Mouse (Mus musculus): ENCODE data around the gene Prr14. TPM values are rescaled to one million over a fixed set of nuclear protein-coding genes. Genes with fewer than 3 reads are reported as not detected.
"Not testable (repeated sequence)": the region's sequence is repeated elsewhere in the genome, so short reads cannot be mapped to it uniquely, and the experiment has no call there.

The Prr14 gene
- 36.1 and 37.5 TPM in 2 replicates for polyA plus RNA-seq (2014; fragmentation: Nextera tagmentation; extraction: Ambion mirVana)

- H3K9ac ChIP-seq; H3K4me3 ChIP-seq (replicated peaks; ENCODE audit: low read length); DNase-seq (ENCODE audit: low spot score); H3K4me2 ChIP-seq (replicated peaks); H3K9me3 ChIP-seq (ENCODE audit: control insufficient read depth, low read length); H3K27ac ChIP-seq; H3K27me3 ChIP-seq (ENCODE audit: control insufficient read depth, insufficient read depth, low read length); ATAC-seq (ENCODE audit: low FRiP score); H3K4me1 ChIP-seq (replicated peaks; ENCODE audit: control insufficient read depth, insufficient read depth, low read length): not testable (repeated sequence)
- 95% methylated on average over 8 of the region's 8 CpGs for WGBS
- peaks cover 49% of the 10 kb centered on the region for H3K36me3 ChIP-seq (replicated peaks; ENCODE audit: control insufficient read depth, insufficient read depth)
Observed at GRCm38 (mm10) chr7:127459311-127459710, at the start of gene Prr14. TSS of gene Prr14 (plus strand) at chr7:127459611.

- H3K27me3 ChIP-seq (ENCODE audit: control insufficient read depth, insufficient read depth, low read length): no peaks in the 10 kb centered on the region
- H3K4me1 ChIP-seq (replicated peaks; ENCODE audit: control insufficient read depth, insufficient read depth, low read length): no peaks in the 10 kb centered on the region; the same call in 1 of the 2 replicates
- H3K9me3 ChIP-seq (ENCODE audit: control insufficient read depth, low read length): no peaks in the 10 kb centered on the region
- no peak overlapping the region for H3K4me2 ChIP-seq (replicated peaks)
- no peak overlapping the region for H3K9ac ChIP-seq
- peaks cover 4% of the 10 kb centered on the region; the same call in 1 of the 2 replicates for H3K36me3 ChIP-seq (replicated peaks; ENCODE audit: control insufficient read depth, insufficient read depth)
- ATAC-seq (ENCODE audit: low FRiP score): no peak
- DNase-seq (ENCODE audit: low spot score): no peak
- H3K4me3 ChIP-seq (replicated peaks; ENCODE audit: low read length): no peak overlapping the region
- 78% methylated on average over 2 of the region's 2 CpGs for WGBS
- H3K27ac ChIP-seq: no peak overlapping the region
Observed at GRCm38 (mm10) chr7:127411418-127411817, 48.0 kb upstream of the Prr14 start.

GRCm38 (mm10) chr7:127421388-127422191 lies 37.8 kb upstream of the Prr14 start, which contains the start of gene Zfp688:
TSS of gene Zfp688 (minus strand) at chr7:127422068.
- peak within 1 kb of the TSS; percentile 90 for H3K27ac ChIP-seq
- peak; percentile 95 for ATAC-seq (ENCODE audit: low FRiP score)
- H3K4me1 ChIP-seq (replicated peaks; ENCODE audit: control insufficient read depth, insufficient read depth, low read length): peaks cover 13% of the 10 kb centered on the region
- peaks cover 8% of the 10 kb centered on the region for H3K36me3 ChIP-seq (replicated peaks; ENCODE audit: control insufficient read depth, insufficient read depth)
- peak within 1 kb of the TSS; percentile 99 for H3K4me2 ChIP-seq (replicated peaks)
- peak; percentile 93 for DNase-seq (ENCODE audit: low spot score)
- peak within 1 kb of the TSS; percentile 82 for H3K4me3 ChIP-seq (replicated peaks; ENCODE audit: low read length)
- peak within 1 kb of the TSS; percentile 90 for H3K9ac ChIP-seq
- no peaks in the 10 kb centered on the region for H3K27me3 ChIP-seq (ENCODE audit: control insufficient read depth, insufficient read depth, low read length)
- H3K9me3 ChIP-seq (ENCODE audit: control insufficient read depth, low read length): no peaks in the 10 kb centered on the region
- WGBS: under 1% methylated on average over 48 of the region's 48 CpGs

- H3K4me2 ChIP-seq (replicated peaks): peak overlapping the region; percentile 99
- ATAC-seq (ENCODE audit: low FRiP score) (peak; percentile 61; the same call in 1 of the 2 replicates), DNase-seq (ENCODE audit: low spot score) (peak; percentile 61)
- peak overlapping the region; percentile 90 for H3K9ac ChIP-seq
- no peaks in the 10 kb centered on the region for H3K9me3 ChIP-seq (ENCODE audit: control insufficient read depth, low read length)
- peak overlapping the region; percentile 90 for H3K27ac ChIP-seq
- H3K27me3 ChIP-seq (ENCODE audit: control insufficient read depth, insufficient read depth, low read length): no peaks in the 10 kb centered on the region
- WGBS: under 1% methylated on average over 15 of the region's 15 CpGs
- H3K4me1 ChIP-seq (replicated peaks; ENCODE audit: control insufficient read depth, insufficient read depth, low read length): peaks cover 13% of the 10 kb centered on the region
- peaks cover 8% of the 10 kb centered on the region for H3K36me3 ChIP-seq (replicated peaks; ENCODE audit: control insufficient read depth, insufficient read depth)
- H3K4me3 ChIP-seq (replicated peaks; ENCODE audit: low read length): peak overlapping the region; percentile 82
Observed at GRCm38 (mm10) chr7:127422247-127422646, 37.2 kb upstream of the Prr14 start.

GRCm38 (mm10) chr7:127425291-127425690 lies 34.1 kb upstream of the Prr14 start:
- no peaks in the 10 kb centered on the region for H3K27me3 ChIP-seq (ENCODE audit: control insufficient read depth, insufficient read depth, low read length)
- WGBS: 89% methylated on average over 3 of the region's 3 CpGs
- ATAC-seq (ENCODE audit: low FRiP score): no peak
- H3K4me2 ChIP-seq (replicated peaks): no peak overlapping the region
- no peak for DNase-seq (ENCODE audit: low spot score)
- no peaks in the 10 kb centered on the region for H3K36me3 ChIP-seq (replicated peaks; ENCODE audit: control insufficient read depth, insufficient read depth)
- peaks cover 13% of the 10 kb centered on the region for H3K4me1 ChIP-seq (replicated peaks; ENCODE audit: control insufficient read depth, insufficient read depth, low read length)
- no peak overlapping the region for H3K9ac ChIP-seq
- H3K4me3 ChIP-seq (replicated peaks; ENCODE audit: low read length): no peak overlapping the region
- H3K27ac ChIP-seq: no peak overlapping the region
- no peaks in the 10 kb centered on the region for H3K9me3 ChIP-seq (ENCODE audit: control insufficient read depth, low read length)

- ATAC-seq (ENCODE audit: low FRiP score): no peak
- Histone ChIP-seq H3K4me3 (replicated peaks; ENCODE audit: low read length) (no peak overlapping the region), H3K9me3 (ENCODE audit: control insufficient read depth, low read length) (no peaks in the 10 kb centered on the region)
Observed at GRCm38 (mm10) chr7:127425911-127426310, 33.5 kb upstream of the Prr14 start.

GRCm38 (mm10) chr7:127426354-127426753 lies 33.1 kb upstream of the Prr14 start:
- no peaks in the 10 kb centered on the region for H3K27me3 ChIP-seq (ENCODE audit: control insufficient read depth, insufficient read depth, low read length)
- peaks cover 5% of the 10 kb centered on the region for H3K4me1 ChIP-seq (replicated peaks; ENCODE audit: control insufficient read depth, insufficient read depth, low read length)
- H3K36me3 ChIP-seq (replicated peaks; ENCODE audit: control insufficient read depth, insufficient read depth): no peaks in the 10 kb centered on the region
- no peak overlapping the region for H3K27ac ChIP-seq
- H3K9ac ChIP-seq: no peak overlapping the region
- no peak overlapping the region for H3K4me2 ChIP-seq (replicated peaks)
- WGBS: 75% methylated on average over 3 of the region's 3 CpGs
- H3K9me3 ChIP-seq (ENCODE audit: control insufficient read depth, low read length): no peaks in the 10 kb centered on the region
- no peak for ATAC-seq (ENCODE audit: low FRiP score)
- DNase-seq (ENCODE audit: low spot score): no peak
- no peak overlapping the region for H3K4me3 ChIP-seq (replicated peaks; ENCODE audit: low read length)

More at GRCm38 (mm10) chr7:127425911-127426310, 33.5 kb upstream of the Prr14 start:
- H3K4me2 ChIP-seq (replicated peaks): no peak overlapping the region
- H3K27ac ChIP-seq: no peak overlapping the region
- peaks cover 10% of the 10 kb centered on the region for H3K4me1 ChIP-seq (replicated peaks; ENCODE audit: control insufficient read depth, insufficient read depth, low read length)
- H3K36me3 ChIP-seq (replicated peaks; ENCODE audit: control insufficient read depth, insufficient read depth): no peaks in the 10 kb centered on the region
- 88% methylated on average over 2 of the region's 2 CpGs for WGBS
- H3K9ac ChIP-seq: no peak overlapping the region
- H3K27me3 ChIP-seq (ENCODE audit: control insufficient read depth, insufficient read depth, low read length): no peaks in the 10 kb centered on the region
- DNase-seq (ENCODE audit: low spot score): no peak

- H3K27ac ChIP-seq: no peak overlapping the region
- ATAC-seq (ENCODE audit: low FRiP score): no peak
- H3K27me3 ChIP-seq (ENCODE audit: control insufficient read depth, insufficient read depth, low read length): no peaks in the 10 kb centered on the region
- no peaks in the 10 kb centered on the region for H3K36me3 ChIP-seq (replicated peaks; ENCODE audit: control insufficient read depth, insufficient read depth)
- no peaks in the 10 kb centered on the region for H3K4me1 ChIP-seq (replicated peaks; ENCODE audit: control insufficient read depth, insufficient read depth, low read length)
- H3K4me2 ChIP-seq (replicated peaks): no peak overlapping the region
- H3K4me3 ChIP-seq (replicated peaks; ENCODE audit: low read length): no peak overlapping the region
- DNase-seq (ENCODE audit: low spot score): no peak
- H3K9ac ChIP-seq: no peak overlapping the region
- H3K9me3 ChIP-seq (ENCODE audit: control insufficient read depth, low read length): no peaks in the 10 kb centered on the region
- 92% methylated on average over 4 of the region's 4 CpGs for WGBS
Observed at GRCm38 (mm10) chr7:127435206-127435605, 24.2 kb upstream of the Prr14 start.

GRCm38 (mm10) chr7:127437724-127438123 lies 21.7 kb upstream of the Prr14 start:
- Histone ChIP-seq H3K36me3 (replicated peaks; ENCODE audit: control insufficient read depth, insufficient read depth) (peaks cover 12% of the 10 kb centered on the region), H3K4me1 (replicated peaks; ENCODE audit: control insufficient read depth, insufficient read depth, low read length) (no peaks in the 10 kb centered on the region), H3K9ac (no peak overlapping the region), H3K9me3 (ENCODE audit: control insufficient read depth, low read length) (no peaks in the 10 kb centered on the region), H3K4me3 (replicated peaks; ENCODE audit: low read length) (no peak overlapping the region), H3K27ac (no peak overlapping the region), H3K4me2 (replicated peaks) (no peak overlapping the region), H3K27me3 (ENCODE audit: control insufficient read depth, insufficient read depth, low read length) (no peaks in the 10 kb centered on the region)
- 87% methylated on average over 3 of the region's 3 CpGs for WGBS
- DNase-seq (ENCODE audit: low spot score) (no peak), ATAC-seq (ENCODE audit: low FRiP score) (no peak)

All from hindbrain, embryonic 14.5 days (tissue).